Mouse (Mus musculus) bone marrow, adult 2 months (tissue): Measurements from ENCODE around the gene Vps53.

Experiments
- CTCF ChIP-seq: fragments of 200-500 bp; IDR thresholded peaks from 2 replicates; pipeline ENCODE4 v1.5.1; 2011; ENCODE audit warnings: low read length, control low read depth; ENCODE audit not compliant: control insufficient read depth, insufficient read depth
- POLR2A ChIP-seq: fragments of 200-500 bp; IDR thresholded peaks from 2 replicates; pipeline ENCODE4 v1.6.1; 2011; ENCODE audit warnings: low read depth, mild to moderate bottlenecking, control low read depth, low read length, borderline replicate concordance; ENCODE audit not compliant: control insufficient read depth

- TF ChIP-seq CTCF, result no peak
- no peak for TF ChIP-seq POLR2A
These were observed 89.7 kb downstream of the Vps53 start for GRCm38 (mm10) chr11:76089776-76090175.
